Mouse (Mus musculus) liver, embryonic 14.5 days (tissue): Measurements from ENCODE around the gene Nomo1.

Experiments used
- CTCF ChIP-seq: IDR thresholded peaks from 2 replicates; pipeline ENCODE4 v1.5.1; 2016; ENCODE audit warnings: antibody characterized with exemption, low read depth, control low read depth
- EP300 ChIP-seq: IDR thresholded peaks from 2 replicates; pipeline ENCODE4 v1.6.1; 2016; ENCODE audit warnings: antibody characterized with exemption, low read depth

GRCm38 (mm10) chr7:46125340-46125739, 91.8 kb downstream of the Nomo1 start:
- TF ChIP-seq CTCF (no peak), EP300 (no peak)
